Mouse (Mus musculus) left cerebral cortex, adult 6 months (tissue): ENCODE measurements around the gene Fndc3a. TPM values are rescaled to one million over a fixed set of nuclear protein-coding genes. Genes with fewer than 3 reads are reported as not detected.

Experiments
- long read RNA-seq, 2 experiments: library from polyadenylated mRNA; unstranded; transcript quantifications; one replicate each; pipeline ENCODE4 v2.0.0; 2019 to 2020
- polyA plus RNA-seq: library from polyadenylated mRNA; unstranded; fragments of <200 nt; fragmentation: Nextera tagmentation; gene quantifications from 2 replicates; pipeline ENCODE4 v1.2.3, GENCODE M21; 2021

Fndc3a gene
- polyA plus RNA-seq: 21.5 and 24.5 TPM in 2 replicates
- long read RNA-seq, experiment 1, full-length matches to known transcripts: 3 of 38 reads
- long read RNA-seq, experiment 1, partial matches to known transcripts: 28 of 38 reads
- long read RNA-seq, experiment 1, other reads (novel, unspliced or antisense): 7 of 38 reads
- long read RNA-seq, experiment 2, partial matches to known transcripts: 18 of 26 reads
- long read RNA-seq, experiment 2, other reads (novel, unspliced or antisense): 8 of 26 reads

GRCm38 (mm10) chr14:72709710-72710340, at the start of gene Fndc3a:
Fndc3a (minus strand) TSS chr14:72710003.

GRCm38 (mm10) chr14:72491738-72492137, 218.1 kb downstream of the Fndc3a start, which contains the start of gene Gm9195:
Gm9195 (minus strand) TSS chr14:72491838.

Other genes with a start within 250 kb of the Fndc3a start
- not detected in 2 replicates for gene Gm9195, start 218.2 kb downstream of the Fndc3a start, polyA plus RNA-seq